Mouse (Mus musculus) ovary, adult 18-20 months (tissue): ENCODE results near the gene Tas1r1.

ENCODE experiments used
- DNase-seq: peaks from one replicate; pipeline ENCODE4 v3.0.0; 2022; ENCODE audit warnings: low spot score, mixed read lengths

Tas1r1 gene

DNA sequence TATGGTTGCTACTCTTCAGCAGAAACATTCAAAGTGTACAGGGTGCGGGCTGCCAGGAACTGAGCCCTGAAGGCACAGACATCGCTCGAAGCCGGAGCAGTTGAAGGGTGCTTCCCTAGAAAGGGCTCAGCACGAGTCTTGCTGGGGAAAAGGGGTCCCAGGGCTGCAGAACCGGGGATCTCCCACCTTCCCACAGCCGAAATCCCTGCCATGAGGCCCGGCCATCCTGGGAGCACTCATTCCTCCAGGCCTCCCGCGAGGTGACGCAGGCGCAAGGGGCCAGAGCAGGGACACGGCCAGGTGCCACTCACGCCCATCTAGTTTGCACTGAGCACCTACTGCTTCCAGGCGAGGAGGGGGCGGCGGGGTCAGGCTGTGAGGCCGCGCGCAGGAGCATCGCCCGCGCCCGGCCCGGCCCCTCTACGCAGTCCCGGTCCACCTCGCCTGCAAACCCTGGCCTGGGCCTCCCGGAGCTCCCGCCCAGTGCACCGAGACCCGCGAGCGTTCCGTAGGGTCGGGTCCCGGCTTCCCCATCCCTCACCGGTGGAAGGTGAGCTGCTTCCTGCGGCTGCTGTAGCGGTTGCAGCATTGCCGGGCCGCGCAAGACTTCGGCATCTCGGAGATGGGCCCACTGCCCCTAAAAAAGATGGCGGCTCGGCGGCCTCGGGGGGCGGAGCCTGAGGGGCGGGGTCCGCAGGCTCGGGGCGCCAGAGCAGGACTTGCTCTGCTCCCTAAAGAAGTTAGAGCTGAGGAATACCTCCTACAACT is 49.8 kb downstream of the Tas1r1 start, which contains the start of gene Thap3:
Thap3 (minus strand) TSS at position 656 of the 768 bp plus-strand sequence.
- DNase-seq: peak; percentile 70

DNA sequence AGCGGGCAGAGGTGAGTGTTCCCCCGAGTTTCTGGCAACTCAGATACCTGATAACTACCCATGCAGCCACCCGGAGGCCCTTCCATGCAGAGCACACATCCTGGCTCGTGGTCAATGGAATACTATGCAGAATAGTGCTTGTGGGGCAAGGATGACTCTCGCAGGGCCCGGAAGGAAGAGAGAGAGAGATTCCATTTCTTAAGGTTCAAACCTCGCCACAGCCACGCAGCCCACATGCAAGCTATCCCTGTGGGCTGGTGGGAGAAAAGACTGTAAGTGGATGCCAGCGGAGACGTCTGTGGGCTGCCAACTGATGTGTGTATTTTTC is 50.4 kb downstream of the Tas1r1 start:
- no peak for DNase-seq

DNA sequence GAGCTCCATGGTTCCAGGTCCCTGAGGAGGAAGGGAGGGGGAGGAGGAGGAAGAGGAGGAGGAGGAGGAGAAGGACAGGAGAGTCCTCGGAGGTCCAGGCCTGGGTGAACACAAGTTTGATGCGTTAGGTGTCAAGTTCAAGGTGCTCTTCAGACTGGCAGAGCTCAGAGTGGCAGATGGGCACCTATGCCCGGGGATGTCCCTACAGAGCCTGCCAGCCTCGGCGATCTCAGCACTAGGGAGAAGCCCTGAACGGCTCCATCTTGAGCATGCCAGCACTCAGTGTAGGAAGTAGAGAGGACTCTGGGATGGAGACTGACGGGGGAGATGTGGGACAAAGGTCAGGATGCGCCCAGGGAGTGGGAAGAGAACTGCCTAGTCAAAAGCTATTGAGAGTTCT is 51.7 kb downstream of the Tas1r1 start:
- no peak for DNase-seq

DNA sequence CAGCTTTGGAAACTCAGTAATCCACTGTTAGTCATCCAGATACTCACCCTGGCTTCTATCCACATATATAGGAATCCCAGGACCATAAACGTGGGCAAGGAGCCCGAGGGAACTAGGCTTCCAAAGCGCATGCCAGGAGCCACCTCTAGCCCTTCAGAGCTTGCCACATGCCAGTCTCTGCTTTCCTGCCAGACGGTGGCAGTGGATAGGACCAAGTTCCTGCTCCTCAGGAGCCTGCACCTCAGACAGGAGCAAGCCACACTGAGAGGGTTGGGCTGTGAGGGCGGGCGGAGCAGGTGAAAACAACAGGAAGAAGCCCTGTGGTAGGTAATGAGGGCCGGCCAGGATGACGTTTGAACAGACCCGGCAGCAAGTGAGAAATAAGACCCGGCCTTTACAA is 52.5 kb downstream of the Tas1r1 start:
- DNase-seq: no peak

DNA sequence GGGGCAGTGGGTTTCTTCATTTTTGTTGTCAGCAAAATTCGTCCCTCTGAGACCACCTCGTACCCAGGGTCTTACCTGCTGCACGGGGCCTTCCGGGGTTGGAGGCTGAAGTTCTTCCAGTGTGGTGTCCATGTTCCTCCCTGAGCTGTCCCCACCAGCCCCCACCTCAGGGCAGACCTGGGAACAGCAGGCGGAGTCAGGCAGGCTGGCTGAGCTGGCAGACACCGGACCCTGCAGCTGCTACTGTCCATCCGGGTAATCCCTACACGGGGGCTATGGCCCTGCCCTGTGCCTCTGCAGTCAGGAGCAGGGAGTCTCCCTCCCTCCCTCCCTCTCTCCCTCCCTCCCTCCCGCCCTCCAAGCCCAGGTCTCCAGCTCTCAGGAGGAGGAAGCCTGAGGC is 54.8 kb downstream of the Tas1r1 start:
- DNase-seq: no peak

DNA sequence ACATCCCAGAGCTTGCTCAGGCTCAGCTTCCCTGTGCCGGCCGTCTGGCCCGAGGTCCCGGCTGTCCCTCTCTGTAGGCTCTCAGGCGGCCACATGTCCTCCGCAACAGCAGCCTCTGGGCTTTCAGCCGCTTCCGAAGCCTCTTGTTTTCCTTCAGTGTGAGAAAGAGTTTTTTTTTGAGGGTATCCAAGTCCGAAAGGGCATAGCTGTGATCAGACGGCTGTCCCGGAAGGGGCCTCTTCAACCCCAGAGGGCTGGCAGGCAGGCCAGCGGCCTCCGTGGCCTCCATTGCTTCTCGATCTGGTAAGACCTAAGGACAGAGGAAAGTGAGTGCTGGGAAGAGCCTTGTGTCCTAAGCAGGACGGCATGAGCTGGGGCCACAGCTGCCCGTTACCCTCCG is 55.3 kb downstream of the Tas1r1 start:
- DNase-seq: no peak

DNA sequence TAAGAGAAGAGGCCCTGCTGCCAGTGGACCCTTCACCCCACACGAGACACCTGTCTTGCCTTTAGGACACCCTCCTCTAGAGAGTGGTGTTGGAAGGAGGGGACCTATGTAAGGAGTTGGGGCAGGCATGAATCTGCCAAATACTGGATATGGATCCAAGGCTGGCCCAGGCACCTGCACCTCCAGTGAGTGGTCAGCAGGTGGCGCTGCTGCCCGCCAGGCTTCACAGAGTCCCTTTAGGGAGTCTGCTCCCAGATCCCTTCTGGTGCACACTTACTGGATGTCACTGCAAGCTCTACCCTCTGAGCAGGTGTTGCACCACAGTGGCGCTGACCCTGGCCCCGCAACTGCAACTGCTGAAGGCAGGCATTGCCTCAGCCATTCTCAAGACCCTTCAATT is 57.0 kb downstream of the Tas1r1 start:
- DNase-seq: peak; percentile 62

DNA sequence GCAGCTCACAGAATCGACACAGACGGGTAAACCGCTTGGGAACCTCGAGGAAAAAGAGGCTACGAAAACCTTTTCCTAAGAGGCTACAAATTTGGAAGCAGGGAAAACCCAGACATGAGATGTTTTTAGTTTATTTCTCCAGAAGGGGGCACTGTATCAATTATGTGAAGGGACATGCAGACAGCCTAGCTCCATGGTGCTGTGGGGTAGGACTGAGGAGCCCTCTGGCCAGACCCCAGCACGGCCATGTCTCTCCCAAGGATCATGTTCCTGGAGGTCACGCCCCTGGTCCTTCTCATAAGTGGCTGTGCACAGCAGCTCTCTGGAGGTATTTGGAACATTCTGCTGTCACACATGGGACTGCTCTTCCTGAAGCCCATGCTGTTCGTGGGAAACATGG is 57.7 kb downstream of the Tas1r1 start:
- DNase-seq: no peak
